In the genomic region with DNA sequence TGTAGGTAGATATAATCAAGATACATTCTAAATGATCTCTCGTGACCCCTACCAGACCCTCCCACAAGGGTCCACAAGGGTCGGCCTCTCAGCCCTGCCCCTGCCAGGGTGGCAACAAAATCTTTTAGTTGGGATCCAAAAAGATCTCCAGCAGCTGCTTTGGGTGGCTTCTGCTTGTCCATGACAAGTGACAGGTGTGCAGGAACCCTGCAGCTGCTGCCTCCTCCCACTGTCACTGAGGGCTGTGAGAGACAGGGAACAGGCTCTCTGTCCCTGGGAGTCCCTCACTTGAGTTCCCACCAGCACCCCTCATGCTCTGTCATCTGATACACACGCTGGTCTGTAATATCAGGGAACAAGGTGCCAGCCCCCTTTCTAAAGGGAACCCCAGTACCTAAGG, we compare ENCODE assay signal across 21 mouse cellular contexts.
"Had no signal": no experiment of that assay in that cellular context is flagged by ENCODE, and none has a peak within 500 bp of the region (broad histone marks: within the 10 kb centered on the region; RNA-seq: fewer than 3 reads in every experiment).

No protein-coding gene starts in this region.

- H3K36me3 ChIP-seq: liver, embryonic 15.5 days; lung, embryonic 15.5 days; midbrain, embryonic 13.5 days; midbrain, embryonic 15.5 days; neural tube, embryonic 12.5 days had no signal

- H3K9me3 ChIP-seq: liver, embryonic 15.5 days; lung, embryonic 15.5 days; megakaryocyte, embryonic 14.5 days; midbrain, embryonic 13.5 days; midbrain, embryonic 15.5 days; neural tube, embryonic 12.5 days had no signal

- H3K4me1 ChIP-seq: midbrain, embryonic 15.5 days; neural tube, embryonic 12.5 days had no signal

- H3K27me3 ChIP-seq: lung, embryonic 15.5 days; midbrain, embryonic 13.5 days; midbrain, embryonic 15.5 days; neural tube, embryonic 12.5 days had no signal

- H3K4me2 ChIP-seq: liver, embryonic 15.5 days; lung, embryonic 15.5 days; midbrain, embryonic 11.5 days; midbrain, embryonic 13.5 days; midbrain, embryonic 15.5 days; neural tube, embryonic 12.5 days had no signal

- DNase-seq: liver, postnatal 0 days; lung, adult 2 months; lung, postnatal 14 days; lung, postnatal 36 days; retina, postnatal 1 day; right cerebral cortex, adult 18-20 months; right cerebral cortex, postnatal 25 days; right cerebral cortex, postnatal 4 days; spleen, adult 18-20 months; thymus, adult 18-20 months; thymus, postnatal 14 days; thymus, postnatal 36 days had no signal

- H3K4me3 ChIP-seq: liver, embryonic 15.5 days; lung, embryonic 15.5 days; megakaryocyte, embryonic 14.5 days; midbrain, embryonic 13.5 days; midbrain, embryonic 15.5 days; neural tube, embryonic 12.5 days had no signal

- H3K9ac ChIP-seq: liver, embryonic 15.5 days; liver, postnatal 0 days; lung, embryonic 15.5 days; midbrain, embryonic 13.5 days; midbrain, embryonic 15.5 days; neural tube, embryonic 12.5 days had no signal

- H3K27ac ChIP-seq: liver, embryonic 15.5 days; lung, embryonic 15.5 days; macrophage; midbrain, embryonic 13.5 days; midbrain, embryonic 15.5 days; neural tube, embryonic 12.5 days had no signal

- ATAC-seq: liver, postnatal 0 days; lung, postnatal 0 days; midbrain, embryonic 13.5 days; midbrain, embryonic 15.5 days had no signal
